Mouse (Mus musculus) ovary, postnatal 10 days (tissue): ENCODE data around the gene Gm10972.
"Not testable (repeated sequence)": the region's sequence is repeated elsewhere in the genome, so short reads cannot be mapped to it uniquely, and the experiment has no call there.

ENCODE experiments used
- DNase-seq: peaks from one replicate; pipeline ENCODE4 v3.0.0; 2022; ENCODE audit warnings: low spot score

Gene Gm10972

DNA sequence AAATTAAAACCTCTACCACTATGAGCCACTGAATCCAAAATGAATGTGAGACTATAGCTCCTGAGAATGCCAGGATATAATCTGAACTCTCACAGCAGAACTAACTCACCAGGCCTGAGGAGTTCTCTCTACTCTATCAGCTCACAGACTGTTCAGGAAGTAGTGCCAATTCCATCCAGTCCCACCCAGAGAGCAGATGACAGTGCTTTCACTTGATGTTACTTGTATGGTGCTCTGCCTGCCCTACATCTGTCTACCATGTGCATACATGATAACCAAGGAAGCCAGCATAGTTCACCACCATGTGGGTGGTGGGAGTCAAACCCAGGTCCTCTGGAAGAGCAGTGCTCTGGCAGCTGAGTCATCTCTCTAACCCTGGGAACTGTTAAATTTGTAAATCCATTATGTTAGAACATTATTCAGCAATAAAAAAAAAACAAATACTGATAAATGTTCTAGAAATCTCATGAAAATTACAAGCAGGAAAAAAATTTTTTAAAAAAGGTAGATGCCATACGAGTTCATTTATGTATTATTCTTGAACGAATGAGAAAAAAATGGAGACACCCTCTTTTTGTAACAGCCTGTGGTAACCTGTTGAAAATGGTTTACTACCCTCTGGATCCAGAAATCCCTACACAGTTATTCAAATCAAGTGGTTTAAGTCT lies at the start of gene Gm10972:
Gm10972 (plus strand) TSS at position 618 of the 668 bp plus-strand sequence.
- DNase-seq: not testable (repeated sequence)

DNA sequence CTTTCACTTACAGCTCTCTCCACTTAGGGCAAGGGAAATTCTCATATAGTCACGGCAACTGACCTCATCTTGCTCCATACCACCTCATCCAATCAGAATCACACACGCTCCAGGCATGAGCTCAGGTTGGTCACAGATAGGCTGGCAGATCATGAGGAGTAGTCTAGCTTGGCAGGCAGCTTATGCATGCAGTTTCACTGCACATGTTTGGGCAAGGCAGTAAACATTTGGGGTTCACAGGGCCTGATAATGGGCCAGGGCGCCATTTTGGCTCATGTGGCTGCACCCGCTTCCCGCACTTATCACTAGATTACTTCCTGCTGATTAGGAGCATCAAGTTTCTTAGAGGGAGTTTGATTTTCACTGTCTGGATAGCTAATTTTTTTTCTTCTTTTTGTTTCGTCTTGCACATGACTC lies 47.0 kb upstream of the Gm10972 start:
- no peak for DNase-seq

DNA sequence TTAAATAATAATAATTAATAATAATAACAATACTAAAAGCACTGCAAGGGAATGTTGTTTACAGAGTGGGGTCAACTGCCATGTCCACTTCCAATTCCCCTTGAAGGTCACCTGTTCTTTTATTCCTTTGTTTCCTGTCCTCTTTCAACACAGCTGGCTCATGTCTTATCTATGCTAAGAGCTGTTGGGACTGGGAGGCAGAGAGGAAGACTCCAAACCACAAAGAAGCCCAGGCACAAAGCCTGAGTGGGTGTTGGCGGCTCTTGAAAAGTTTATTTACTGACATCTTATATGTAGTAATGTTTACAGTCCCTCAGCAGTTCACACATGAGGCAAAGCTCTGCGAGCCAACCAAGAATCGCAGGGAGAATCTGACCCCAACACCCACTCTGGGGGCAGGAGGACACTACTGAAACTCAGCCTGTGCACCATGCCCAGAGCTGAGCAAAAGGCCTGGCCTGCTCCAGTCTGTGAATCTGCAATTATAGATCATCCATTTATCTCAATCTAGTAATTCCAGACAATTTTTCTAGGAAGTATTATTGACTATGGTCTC lies 45.6 kb upstream of the Gm10972 start:
- DNase-seq: no peak

DNA sequence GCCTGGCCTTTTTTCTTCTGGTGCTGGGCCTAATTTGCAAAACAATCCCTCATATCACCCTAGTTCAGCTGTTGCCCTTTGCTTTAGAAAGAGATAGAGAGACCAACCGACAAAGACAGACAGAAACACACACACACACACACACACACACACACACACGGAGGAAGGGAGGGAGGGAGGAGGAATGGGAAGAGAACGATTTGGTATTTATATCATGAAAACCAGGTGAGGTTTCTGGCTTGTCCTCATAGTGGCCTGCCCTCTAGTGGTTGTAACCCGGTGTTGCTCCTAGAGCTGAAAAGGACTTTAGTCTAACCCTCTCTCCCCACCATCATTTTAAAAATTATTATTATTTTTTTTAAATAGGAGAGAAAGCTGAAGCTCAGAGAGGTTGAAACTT lies 41.0 kb upstream of the Gm10972 start:
- DNase-seq: no peak

DNA sequence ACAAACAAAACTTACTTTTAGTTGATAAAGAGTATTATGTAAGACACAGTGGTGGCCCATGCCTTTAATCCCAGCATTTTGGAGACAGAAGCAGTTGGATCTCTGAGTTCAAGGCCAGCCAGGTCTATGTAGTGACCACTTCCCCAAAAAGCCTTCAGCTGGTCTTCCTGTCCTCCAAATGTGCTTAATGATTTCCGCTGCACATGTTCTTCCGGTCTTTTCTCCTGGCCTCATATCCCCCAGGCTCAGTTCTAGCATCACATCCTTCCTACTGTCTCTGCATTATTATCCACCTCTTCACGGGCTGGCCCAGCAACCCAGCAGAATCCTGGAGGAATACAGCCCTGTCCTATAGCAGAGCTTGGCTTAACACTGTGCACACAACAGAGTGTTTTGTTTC lies 33.3 kb upstream of the Gm10972 start:
- DNase-seq: no peak

DNA sequence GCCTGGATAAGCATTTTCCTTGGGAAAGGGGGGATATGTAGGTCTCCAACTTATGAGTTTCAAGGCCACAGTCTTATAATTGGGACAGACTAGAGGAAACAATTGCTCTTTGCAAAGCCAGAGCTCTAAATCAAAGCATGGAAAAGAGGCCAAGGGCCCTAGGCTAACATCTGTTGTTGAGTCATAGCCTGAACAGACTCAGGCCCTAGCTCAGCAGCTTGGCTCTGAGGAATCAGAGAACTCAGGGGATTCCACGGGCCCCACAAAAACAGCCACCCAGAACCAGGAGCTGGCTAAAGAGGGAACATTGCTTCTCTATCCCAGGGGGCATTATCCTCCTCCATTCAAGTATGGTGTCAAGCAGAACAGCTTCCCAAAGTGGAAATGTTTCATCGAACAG lies 32.3 kb upstream of the Gm10972 start:
- no peak for DNase-seq

DNA sequence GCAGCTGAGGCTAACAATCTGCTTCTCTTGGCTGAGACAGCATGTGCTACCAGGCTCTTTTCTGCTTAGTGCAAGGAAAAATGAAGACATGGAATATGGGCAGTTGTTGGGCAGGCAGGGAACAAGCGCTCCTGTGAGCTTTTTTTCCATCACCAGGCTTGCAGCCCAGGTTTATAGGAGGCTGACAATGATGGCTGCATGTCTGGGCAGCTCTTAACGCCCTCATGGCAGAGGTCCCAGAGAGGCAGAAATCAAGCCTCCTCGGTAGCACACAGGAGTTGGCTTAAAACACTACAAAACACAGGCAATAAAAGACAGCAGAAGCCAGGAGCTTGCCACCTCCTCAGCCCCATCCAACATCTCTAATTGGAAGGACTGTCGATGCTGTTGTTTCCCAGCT lies 31.6 kb upstream of the Gm10972 start:
- no peak for DNase-seq

DNA sequence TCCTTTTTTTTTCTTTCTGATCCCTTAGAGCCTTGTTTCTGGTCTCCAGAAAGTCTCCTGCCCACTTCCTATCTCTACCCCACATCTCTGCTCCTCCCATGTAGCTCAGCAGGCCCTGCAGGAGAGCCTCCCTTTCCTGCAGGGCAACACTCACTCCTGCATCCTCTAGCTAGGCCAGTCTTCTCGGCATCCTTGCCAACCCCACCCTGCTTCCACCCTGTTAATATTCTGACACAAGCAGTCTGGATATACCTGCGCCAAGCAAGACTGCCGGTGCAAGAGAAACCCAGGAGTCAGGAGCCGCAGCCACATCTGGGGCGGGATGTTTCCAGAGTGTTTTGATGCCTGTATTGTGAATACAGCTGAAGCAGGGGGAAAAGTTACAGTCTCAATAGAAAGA lies 31.1 kb upstream of the Gm10972 start:
- no peak for DNase-seq

DNA sequence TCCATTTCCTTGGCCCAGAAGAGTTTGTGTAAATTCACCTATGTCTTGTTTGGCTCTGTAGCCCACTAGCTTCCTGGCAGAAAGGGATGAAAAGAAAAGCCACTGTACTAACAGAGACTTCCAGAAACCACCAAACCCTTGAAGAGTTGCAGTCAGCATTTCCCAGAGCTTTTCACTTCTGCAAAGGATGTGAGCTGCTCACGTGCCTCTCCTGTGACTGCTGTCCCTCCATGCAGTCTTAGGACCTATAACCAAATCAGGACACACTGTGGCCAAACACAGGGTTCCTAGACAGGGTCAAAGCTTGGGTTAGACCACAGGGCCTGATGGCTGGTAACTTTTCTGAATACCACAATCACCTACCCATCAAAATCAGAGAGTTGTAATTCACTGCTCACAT lies 30.6 kb upstream of the Gm10972 start:
- no peak for DNase-seq

DNA sequence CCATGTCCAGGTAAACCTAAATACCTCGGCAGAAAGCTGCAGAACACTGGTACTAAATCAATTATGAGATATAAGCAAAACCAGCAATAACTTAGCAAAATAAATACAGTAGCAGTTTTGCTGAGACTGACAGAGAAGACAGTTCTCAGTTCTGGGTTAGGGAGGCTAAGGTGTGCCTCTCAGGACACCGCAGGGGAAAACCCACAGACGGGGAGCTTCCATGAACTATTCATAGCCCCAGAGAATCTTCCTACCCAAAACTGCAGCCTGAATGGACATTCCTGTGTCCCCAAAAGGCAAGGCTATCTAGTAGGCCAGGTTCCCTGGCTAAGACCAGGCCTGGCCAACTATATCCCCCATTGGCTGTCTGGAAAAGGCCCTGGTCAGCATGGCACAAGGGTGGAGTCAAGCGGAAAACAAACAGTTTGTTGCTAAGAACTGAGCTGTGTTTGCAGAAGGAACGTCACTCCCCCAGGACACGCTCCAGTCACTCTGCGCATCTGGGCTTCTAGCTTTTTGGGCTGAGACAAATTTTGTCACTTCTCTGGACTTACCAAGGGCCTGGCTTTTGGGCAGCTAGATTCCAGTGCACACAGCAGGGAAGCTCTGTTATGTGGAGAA lies 29.5 kb upstream of the Gm10972 start:
- DNase-seq: no peak

DNA sequence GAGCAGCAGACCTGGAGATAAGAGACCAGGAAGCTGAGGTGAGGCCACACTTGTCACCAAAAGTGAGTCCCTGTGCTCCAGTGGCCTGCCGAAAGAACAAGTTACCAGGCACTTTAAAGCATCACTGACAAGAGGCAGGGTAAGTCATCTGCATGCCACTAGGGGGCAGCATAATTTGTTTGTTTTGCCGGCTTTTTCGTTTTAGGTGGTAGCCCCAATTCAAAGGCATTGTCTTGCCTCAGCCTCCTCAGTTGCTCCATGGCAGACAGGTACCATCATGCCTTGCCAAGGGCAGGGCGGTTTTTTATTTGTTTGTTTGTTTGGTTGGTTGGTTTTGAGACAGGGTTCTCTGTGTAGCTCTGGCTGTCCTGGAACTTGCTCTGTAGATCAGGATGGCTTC lies 26.2 kb upstream of the Gm10972 start:
- no peak for DNase-seq

DNA sequence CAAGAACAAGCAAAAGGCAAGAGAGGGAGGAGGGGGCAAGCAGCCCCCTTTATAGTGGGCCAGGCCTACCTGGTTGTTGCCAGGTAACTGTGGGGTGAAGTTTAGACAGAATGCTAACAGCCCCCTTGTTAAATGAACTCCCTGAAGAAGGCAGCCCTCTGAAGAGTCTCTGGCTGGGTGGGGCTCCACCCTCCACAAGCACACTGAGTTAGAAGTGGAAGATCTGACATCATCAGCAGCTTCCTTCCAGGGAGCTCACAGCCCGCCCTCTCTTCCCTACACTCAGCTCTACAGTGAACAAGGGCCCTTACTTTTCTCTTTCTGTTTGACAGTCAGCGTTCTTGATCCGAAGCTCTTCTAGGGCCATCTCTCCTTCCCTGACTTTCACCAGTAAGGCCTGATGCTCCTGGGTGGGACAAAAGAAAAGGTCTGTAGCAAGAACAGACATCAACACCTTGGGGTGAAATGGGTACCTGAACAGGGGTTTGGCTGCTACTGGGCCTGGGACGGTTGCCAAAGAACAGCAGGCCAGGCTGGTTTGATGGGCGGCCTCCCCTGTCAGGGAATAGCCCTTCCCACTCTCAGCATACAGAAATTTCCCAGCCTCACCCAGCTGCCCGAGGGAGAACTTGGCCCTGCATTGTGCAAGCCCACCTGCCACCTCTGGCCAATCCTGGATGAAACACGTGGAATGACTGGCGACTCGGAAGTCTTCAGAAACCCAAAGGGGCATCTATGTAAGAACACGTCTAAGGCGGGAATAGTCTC lies 21.0 kb upstream of the Gm10972 start:
- DNase-seq: no peak

DNA sequence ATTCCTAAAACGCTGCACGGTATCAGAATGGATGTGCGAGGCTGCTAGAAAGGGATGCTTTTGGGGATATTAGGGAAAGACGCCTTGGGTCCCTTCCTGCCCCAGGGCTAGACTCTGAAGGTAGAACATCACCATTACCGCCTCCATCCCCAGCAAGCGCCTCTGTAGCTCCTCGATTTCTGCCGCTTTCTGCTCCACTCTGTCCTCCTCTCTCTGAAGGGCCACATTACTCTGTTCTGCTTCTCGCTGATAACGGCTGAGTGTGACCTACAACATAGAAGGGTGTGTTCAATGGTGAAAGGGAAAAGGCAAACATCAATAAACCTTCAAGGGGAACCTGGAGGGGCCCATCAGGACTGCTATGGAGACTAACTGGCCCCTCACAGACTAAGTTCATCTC lies 20.4 kb upstream of the Gm10972 start:
- DNase-seq: no peak

DNA sequence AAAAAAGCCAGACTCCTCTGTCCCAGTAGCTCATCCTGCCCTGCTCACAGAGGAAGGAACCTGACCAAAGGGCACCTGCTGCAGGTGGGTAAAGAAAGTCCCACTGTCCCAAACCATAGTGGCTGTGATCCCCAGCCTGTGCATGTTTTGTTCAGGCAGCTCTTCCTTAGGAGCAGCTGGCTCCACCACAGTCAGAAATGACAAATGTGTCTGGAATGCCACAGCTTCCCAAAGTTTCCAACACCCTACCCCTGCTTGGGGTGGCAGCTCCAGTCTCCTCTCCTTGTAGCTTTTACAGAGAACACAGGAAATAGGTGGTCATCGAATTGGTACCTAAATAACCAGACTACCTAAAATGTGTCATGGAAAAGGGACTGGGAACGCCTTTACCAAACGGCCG lies 18.6 kb upstream of the Gm10972 start:
- no peak for DNase-seq

DNA sequence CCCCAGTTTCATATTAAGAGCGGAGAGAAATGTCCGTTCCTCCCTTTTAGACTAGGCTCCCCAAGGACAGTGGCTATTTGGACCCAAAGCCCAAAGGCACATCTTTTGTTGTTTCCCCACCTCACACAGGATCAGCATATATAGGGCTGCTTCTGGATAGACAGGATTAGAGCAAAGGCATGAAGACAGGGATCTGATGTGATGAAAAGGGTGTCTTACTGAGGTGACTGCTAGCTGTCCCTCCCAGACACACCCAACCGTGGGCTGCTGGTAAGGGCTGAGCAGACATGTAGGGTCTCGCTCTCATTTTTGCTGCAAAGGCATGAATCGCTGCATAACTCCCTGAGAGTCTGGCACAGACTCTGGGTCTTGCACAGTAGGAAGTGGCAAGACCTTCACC lies 14.2 kb upstream of the Gm10972 start:
- DNase-seq: no peak

DNA sequence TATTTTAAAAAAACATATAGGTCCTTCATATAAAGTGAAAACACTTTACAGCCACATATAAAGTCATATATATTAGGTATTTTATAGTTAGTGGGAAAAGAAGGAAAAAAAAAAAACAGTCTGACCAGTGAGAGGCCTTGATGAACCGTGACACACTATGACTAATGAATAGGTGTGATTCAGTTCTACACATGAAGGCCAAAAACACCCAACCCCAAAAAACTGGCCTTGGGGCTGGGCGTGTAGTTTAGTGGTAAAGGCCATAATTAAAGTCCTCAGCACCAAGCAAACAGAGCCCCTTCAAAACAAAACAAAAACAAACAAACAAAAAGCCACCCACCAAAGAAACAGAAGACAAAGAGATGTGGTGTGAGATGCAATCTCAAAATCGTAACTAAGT lies 13.0 kb upstream of the Gm10972 start:
- no peak for DNase-seq

DNA sequence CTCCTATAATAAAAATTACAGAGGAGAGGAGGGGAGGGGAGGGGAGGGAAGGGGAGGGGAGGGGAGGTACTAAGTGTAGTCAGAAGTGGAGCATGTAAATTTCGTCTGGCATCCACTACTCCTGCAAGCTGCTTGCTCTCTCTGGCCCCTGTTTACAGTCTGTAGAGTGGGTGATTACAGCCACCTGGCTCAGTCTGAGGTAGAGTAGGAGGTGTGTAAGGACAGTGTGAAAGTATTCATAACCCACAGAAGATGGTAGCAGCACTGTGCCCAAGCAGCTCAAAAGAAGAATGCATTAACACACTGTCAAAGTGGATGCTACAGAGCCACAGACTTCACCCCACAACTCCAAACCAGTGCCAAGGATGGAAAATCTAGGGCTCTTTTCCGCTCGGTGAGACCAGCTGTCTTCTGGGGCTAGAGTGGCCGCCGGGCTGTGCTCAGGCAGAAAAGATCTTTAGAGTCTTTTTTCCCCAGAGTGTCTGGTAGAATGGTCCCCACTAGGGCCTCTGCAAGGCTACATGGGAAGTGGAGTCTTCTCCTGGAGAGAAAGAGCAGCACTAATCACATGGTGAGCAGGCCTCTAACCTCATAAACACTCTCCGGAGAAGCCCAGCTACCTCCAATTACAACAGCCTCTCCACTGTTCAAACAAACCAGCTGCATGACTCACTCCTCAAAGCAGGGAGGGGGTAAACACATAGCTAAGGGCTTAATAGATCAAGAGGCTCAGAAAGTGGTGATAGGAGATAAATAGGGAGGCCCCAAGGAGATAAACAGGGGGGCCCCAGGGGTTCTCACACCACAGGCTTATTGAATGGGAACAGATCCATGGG lies 6.1 kb downstream of the Gm10972 start:
- DNase-seq: no peak

DNA sequence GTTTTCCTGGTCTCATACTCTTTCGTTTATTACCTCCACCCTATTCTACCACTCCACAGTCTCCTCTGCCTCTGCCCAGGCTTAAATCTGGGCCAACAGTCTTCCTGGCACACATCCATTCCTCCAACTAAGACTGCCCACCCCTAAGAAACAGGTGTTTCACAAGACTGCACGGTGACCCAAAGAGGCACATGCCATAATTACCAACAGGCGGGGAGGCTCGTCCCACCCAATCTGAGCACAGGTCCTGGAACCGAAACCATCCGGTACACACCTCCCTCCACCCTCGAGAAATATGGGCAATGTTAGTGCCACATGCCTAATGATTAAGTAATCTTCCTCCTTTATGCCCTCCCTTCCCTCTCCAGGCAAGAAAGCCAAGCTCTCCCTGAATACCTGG lies 7.5 kb downstream of the Gm10972 start:
- no peak for DNase-seq

DNA sequence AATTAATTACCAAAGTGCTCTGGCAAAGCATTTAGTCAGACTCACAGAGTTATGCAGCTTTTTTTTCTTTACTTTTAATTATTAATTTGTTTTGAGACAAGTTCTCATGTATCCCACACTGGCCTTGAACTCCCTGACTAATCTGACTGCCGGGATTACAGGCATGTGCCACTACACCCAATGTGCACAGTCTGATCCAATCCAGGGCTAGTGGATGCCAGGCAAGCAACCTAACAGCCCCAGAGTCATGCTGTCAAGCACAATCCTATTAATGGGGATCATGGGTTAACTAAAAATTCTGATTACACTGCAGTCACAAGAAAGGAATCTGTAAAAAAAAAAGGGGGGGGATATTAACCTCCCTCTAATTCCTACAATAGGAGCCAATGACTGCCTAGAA lies 11.1 kb downstream of the Gm10972 start:
- not testable (repeated sequence) for DNase-seq

DNA sequence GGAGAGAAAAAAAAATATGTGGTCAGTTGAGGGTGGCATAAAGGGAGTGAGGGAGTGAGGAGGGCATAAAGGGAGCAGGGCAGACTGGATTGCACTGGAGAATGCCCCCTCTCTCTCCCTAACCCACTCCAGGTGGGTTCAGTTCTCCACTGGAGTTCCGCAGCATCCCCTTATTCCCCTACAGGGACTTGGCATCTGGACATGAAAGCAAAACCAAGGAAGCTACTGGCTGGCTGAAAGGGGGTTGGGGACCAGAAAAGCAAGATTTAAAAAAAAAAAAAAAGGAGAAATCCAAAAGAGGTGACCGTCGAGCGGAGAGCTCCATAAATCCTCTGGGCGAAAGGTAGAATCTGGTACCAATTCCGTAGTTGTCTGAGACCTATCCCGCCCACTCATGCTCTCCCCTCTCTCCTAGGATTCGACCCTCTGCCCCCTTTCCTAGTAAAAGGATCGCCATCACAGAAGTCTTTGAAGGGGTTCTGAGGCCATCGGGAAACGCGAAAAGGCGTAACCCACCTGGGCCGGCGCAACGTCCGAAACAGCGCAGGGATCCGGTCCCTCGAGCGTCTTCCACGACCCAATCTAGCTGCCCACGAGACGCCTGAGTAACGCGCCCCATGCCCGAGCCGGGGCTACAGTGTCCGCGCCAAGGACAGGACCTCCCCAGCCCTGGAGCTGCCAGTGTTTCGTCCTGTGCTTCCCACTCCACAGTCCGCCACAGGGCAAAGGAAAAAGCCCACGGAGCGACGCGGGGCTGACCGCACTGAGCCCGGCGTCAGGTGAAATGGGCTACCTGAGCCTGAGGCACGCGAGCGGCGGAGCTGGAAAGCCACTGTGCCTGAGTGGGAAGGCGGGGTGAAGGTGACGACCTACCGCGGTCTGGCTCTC lies 15.2 kb downstream of the Gm10972 start:
- not testable (repeated sequence) for DNase-seq

DNA sequence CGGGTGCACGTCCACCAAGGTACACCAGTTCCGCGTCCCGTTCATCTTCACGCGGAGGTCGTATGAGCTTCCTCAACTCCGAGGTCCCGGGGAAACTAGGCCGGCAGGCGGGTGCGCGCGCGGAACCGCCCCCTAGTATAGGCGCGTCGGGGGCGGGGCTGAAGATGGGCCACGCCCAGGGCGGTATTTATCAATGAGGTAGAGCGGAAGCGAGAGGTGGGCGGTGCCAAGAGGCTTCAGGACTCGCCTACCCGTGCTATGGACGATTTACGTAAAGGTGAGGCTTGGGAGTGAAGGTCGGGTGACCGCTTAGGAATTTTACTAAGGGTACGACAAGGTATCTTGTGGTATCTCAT lies 15.8 kb downstream of the Gm10972 start, which contains the start of gene Tuft1:
Tuft1 (minus strand) TSS at position 133 of the 356 bp plus-strand sequence.
- DNase-seq: not testable (repeated sequence)
